Mouse (Mus musculus): ENCODE results near the gene Chic2. TPM values are rescaled to one million over a fixed set of nuclear protein-coding genes. Genes with fewer than 3 reads are reported as not detected.

Chic2 gene
- polyA plus RNA-seq, 1 experiment from 2014 or later: 29.9 TPM

GRCm38 (mm10) chr5:74975507-74975906, 69.1 kb downstream of the Chic2 start:
- WGBS (ENCODE audit: missing documents): 40% methylated on average over 7 of the region's 7 CpGs
- Histone ChIP-seq H3K4me3 (ENCODE audit: inconsistent target) (no peak overlapping the region), H3K36me3 (ENCODE audit: inconsistent target) (no peaks in the 10 kb centered on the region), H3K27ac (no peak overlapping the region), H3K79me2 (ENCODE audit: inconsistent target) (no peaks in the 10 kb centered on the region)

DNA sequence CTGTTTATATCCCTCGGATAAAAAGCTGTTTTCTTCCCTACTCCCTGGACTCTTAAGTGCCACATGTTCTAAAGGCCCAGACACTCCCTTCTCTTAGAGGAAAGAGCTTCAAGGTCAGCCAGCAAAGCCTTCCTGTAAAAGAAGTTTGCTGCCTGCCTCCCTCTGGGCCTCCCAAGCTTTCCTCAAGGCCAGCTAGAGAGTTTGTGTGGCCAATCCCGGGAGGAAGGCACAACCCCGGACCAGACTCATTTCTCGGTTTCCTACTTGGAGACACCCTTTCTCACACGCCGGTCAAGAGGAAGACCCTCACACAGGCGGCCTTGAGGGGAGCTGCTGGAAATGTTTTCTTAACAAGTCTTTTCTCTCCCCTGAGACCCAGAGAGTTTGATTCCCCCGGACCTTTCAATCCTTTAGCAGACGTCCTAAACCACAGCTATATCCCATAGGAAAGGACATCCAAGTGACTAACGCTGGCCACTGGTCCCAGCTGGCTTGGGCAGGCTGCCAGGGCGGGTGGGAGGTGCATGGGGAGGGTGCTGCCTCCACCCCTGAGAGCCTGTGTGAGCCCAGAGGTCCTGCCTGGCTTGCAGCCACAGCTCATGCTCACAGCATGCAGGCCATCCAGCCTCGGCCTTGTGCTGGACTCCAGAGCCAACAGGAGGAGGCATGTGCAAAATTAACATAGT, 69.7 kb downstream of the Chic2 start:
- H3K36me3 ChIP-seq (ENCODE audit: inconsistent target): no peaks in the 10 kb centered on the region
- no peak overlapping the region for H3K27ac ChIP-seq
- no peaks in the 10 kb centered on the region for H3K79me2 ChIP-seq (ENCODE audit: inconsistent target)
- no peak overlapping the region for H3K4me3 ChIP-seq (ENCODE audit: inconsistent target)
- 89% methylated on average over 12 of the region's 12 CpGs for WGBS (ENCODE audit: missing documents)

- WGBS (ENCODE audit: missing documents): 92% methylated on average over 20 of the region's 22 CpGs
- Histone ChIP-seq H3K36me3 (ENCODE audit: inconsistent target) (no peaks in the 10 kb centered on the region), H3K4me3 (ENCODE audit: inconsistent target) (no peak overlapping the region), H3K79me2 (ENCODE audit: inconsistent target) (no peaks in the 10 kb centered on the region), H3K27ac (no peak overlapping the region)
These were observed 70.5 kb downstream of the Chic2 start for GRCm38 (mm10) chr5:74974061-74974581.

GRCm38 (mm10) chr5:74971418-74971817, 73.2 kb downstream of the Chic2 start:
- Histone ChIP-seq H3K4me3 (ENCODE audit: inconsistent target) (no peak overlapping the region), H3K27ac (no peak overlapping the region), H3K36me3 (ENCODE audit: inconsistent target) (no peaks in the 10 kb centered on the region), H3K79me2 (ENCODE audit: inconsistent target) (no peaks in the 10 kb centered on the region)
- 91% methylated on average over 7 of the region's 7 CpGs for WGBS (ENCODE audit: missing documents)

DNA sequence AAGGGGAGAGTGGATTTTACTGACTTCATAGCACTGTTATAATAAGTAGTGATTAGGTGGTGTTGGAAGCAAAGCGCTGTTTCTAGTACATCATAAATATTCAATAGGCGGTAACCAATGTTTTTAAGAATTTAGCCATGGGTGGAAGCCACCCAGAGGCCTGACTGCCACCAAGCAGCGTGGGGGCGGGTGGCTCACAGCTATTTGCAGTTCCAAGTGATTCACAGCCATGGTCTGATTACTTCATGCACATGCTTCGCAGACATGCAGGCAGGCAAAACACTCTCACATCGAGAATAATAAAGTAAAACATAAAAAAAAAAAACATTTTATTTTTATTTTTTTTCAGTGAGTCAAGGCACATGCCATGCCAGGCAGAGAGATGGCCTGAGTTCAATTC, 75.2 kb downstream of the Chic2 start:
- Histone ChIP-seq H3K4me3 (ENCODE audit: inconsistent target) (no peak overlapping the region), H3K36me3 (ENCODE audit: inconsistent target) (no peaks in the 10 kb centered on the region), H3K79me2 (ENCODE audit: inconsistent target) (no peaks in the 10 kb centered on the region), H3K27ac (no peak overlapping the region)
- 92% methylated on average over 4 of the region's 6 CpGs for WGBS (ENCODE audit: missing documents)

- H3K27ac ChIP-seq: no peak overlapping the region
- no peaks in the 10 kb centered on the region for H3K79me2 ChIP-seq (ENCODE audit: inconsistent target)
- H3K36me3 ChIP-seq (ENCODE audit: inconsistent target): no peaks in the 10 kb centered on the region
- 94% methylated on average over 3 of the region's 3 CpGs for WGBS (ENCODE audit: missing documents)
- H3K4me3 ChIP-seq (ENCODE audit: inconsistent target): no peak overlapping the region
These were observed 76.7 kb downstream of the Chic2 start for GRCm38 (mm10) chr5:74967882-74968281.

DNA sequence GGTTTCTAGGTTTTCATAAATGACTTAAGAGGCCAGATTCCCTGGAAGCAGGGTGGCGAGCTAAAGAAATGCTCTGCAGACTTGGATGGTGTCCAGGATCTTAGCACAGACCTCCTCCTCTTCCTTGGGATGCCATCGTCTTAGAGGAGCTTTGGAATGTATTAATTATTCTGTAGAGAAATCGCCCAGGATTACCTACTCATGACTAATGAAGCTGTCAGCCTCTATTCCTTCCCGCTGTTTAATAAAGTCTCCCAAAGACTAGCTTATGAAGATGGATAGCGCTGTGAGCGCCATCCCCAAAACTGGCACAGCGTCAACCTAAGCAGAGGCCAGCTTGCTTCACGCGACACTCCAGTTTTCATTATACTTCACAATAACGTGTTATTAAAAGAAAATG, 77.7 kb downstream of the Chic2 start:
- H3K4me3 ChIP-seq (ENCODE audit: inconsistent target): no peak overlapping the region
- H3K79me2 ChIP-seq (ENCODE audit: inconsistent target): no peaks in the 10 kb centered on the region
- no peaks in the 10 kb centered on the region for H3K36me3 ChIP-seq (ENCODE audit: inconsistent target)
- H3K27ac ChIP-seq: no peak overlapping the region
- 97% methylated on average over 10 of the region's 10 CpGs for WGBS (ENCODE audit: missing documents)

GRCm38 (mm10) chr5:74962771-74963170, 81.8 kb downstream of the Chic2 start:
- H3K4me3 ChIP-seq (ENCODE audit: inconsistent target): no peak overlapping the region
- no peaks in the 10 kb centered on the region for H3K79me2 ChIP-seq (ENCODE audit: inconsistent target)
- H3K36me3 ChIP-seq (ENCODE audit: inconsistent target): no peaks in the 10 kb centered on the region
- 89% methylated on average over 5 of the region's 5 CpGs for WGBS (ENCODE audit: missing documents)
- no peak overlapping the region for H3K27ac ChIP-seq

DNA sequence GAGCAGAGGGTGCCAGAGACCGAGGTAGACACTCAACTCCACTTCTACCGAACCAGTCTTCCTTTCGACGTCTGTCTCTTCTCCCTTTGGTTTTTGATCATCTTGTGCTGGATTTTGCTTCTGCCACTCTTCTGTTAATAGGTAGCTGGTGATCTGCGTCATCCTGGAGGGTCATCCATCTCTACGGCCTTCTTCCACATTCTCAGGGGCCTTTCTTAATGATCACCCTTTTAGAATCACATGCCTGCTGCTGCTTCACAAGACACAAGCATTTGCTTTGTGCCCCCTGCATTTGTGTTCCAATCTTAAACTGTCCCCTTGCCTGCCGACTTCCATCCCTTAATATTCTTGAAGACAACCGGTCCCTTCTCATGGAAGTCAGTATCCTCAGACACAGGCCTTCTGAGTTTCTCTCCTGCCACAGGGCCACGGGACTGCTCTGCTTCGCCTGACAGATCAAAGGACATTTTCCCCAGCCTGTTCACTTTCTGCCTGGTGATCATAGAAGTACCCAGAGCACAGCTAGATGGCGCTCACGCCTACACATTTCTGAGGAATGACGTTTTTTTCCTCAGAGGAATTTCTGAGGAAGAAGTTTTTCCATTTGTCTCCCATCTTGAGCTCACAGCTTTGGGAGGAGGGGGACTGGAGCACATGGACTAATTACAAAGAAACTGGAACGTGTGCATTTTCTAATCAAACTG, 83.6 kb downstream of the Chic2 start:
- H3K79me2 ChIP-seq (ENCODE audit: inconsistent target): no peaks in the 10 kb centered on the region
- WGBS (ENCODE audit: missing documents): 43% methylated on average over 14 of the region's 14 CpGs
- H3K27ac ChIP-seq: no peak overlapping the region
- no peaks in the 10 kb centered on the region for H3K36me3 ChIP-seq (ENCODE audit: inconsistent target)
- H3K4me3 ChIP-seq (ENCODE audit: inconsistent target): no peak overlapping the region

GRCm38 (mm10) chr5:74960306-74960705, 84.3 kb downstream of the Chic2 start:
- 71% methylated on average over 9 of the region's 9 CpGs for WGBS (ENCODE audit: missing documents)

DNA sequence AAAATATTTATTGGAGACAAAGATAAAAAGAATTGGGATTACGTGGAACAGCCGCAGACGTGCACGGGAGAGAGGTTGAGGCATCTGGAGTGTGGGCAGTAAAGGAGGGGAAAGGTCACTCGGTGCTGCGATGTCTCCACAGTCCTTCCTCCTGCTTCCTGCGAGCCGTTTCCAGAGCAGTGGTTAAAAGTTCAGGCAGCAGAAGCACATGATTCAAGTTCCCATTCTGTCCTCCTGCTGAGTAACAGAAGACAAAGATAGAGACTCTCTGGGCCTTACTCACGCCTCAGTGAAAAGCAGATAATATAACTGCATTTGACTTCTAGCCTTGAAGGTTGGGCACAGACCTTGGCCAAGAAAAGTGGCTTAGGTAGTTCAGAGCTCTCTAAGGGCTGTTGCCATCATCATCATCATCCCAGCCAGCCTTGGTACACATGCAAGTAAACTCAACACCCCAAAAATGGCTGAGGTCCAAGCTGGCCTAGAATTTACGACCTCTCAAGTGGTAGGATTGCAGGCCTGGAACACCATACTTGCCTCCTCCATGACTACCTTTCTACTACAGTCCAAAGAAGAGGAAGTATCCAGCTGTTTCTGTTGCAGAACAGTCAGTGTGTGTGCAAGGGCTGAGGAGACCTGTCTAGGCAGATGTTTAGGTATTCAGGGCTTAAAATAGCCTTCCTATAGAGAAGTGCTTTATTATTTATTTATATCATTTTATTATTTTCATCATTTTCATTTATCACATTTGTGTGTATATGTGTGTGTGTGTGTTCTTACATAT, 87.1 kb downstream of the Chic2 start:
- 29% methylated on average over 10 of the region's 10 CpGs for WGBS (ENCODE audit: missing documents)

More at GRCm38 (mm10) chr5:74960306-74960705, 84.3 kb downstream of the Chic2 start:
- H3K4me3 ChIP-seq (ENCODE audit: inconsistent target): no peak overlapping the region
- no peaks in the 10 kb centered on the region for H3K79me2 ChIP-seq (ENCODE audit: inconsistent target)
- H3K36me3 ChIP-seq (ENCODE audit: inconsistent target): no peaks in the 10 kb centered on the region
- H3K27ac ChIP-seq: no peak overlapping the region

GRCm38 (mm10) chr5:74956335-74956734, 88.2 kb downstream of the Chic2 start:
- no peaks in the 10 kb centered on the region for H3K79me2 ChIP-seq (ENCODE audit: inconsistent target)

More for the DNA sequence above, 87.1 kb downstream of the Chic2 start:
- no peaks in the 10 kb centered on the region for H3K36me3 ChIP-seq (ENCODE audit: inconsistent target)
- peak overlapping the region; percentile 38 for H3K27ac ChIP-seq
- no peaks in the 10 kb centered on the region for H3K79me2 ChIP-seq (ENCODE audit: inconsistent target)
- H3K4me3 ChIP-seq (ENCODE audit: inconsistent target): no peak overlapping the region

GRCm38 (mm10) chr5:74955565-74955964, 89.0 kb downstream of the Chic2 start:
- Histone ChIP-seq H3K4me3 (ENCODE audit: inconsistent target) (no peak overlapping the region), H3K79me2 (ENCODE audit: inconsistent target) (no peaks in the 10 kb centered on the region), H3K27ac (no peak overlapping the region), H3K36me3 (ENCODE audit: inconsistent target) (no peaks in the 10 kb centered on the region)
- WGBS (ENCODE audit: missing documents): 100% methylated on average over 1 of the region's 1 CpGs

More at GRCm38 (mm10) chr5:74956335-74956734, 88.2 kb downstream of the Chic2 start:
- Histone ChIP-seq H3K36me3 (ENCODE audit: inconsistent target) (no peaks in the 10 kb centered on the region), H3K27ac (no peak overlapping the region), H3K4me3 (ENCODE audit: inconsistent target) (no peak overlapping the region)
- WGBS (ENCODE audit: missing documents): 63% methylated on average over 5 of the region's 9 CpGs

DNA sequence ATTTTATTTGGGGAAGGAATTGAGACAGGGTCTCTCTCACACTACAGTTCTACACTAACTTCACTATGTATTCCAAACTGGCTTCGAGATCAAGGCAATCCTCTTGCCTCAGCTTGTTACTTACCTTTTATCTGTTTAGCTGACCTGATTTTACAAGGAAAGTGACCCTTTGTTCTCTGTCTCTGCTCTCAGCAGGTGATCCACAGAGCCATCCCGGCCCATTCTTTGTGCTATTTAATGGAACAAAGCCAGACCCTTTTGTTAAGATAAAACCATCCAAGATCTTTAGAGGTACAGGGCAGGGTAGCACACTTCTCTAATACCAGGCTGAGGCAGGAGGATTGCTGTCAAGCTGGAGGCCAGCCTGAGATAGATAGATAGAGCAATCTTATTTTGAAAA, 91.6 kb downstream of the Chic2 start:
- H3K79me2 ChIP-seq (ENCODE audit: inconsistent target): no peaks in the 10 kb centered on the region
- WGBS (ENCODE audit: missing documents): 70% methylated on average over 2 of the region's 2 CpGs
- no peak overlapping the region for H3K27ac ChIP-seq
- no peak overlapping the region for H3K4me3 ChIP-seq (ENCODE audit: inconsistent target)
- no peaks in the 10 kb centered on the region for H3K36me3 ChIP-seq (ENCODE audit: inconsistent target)

- Histone ChIP-seq H3K4me3 (ENCODE audit: inconsistent target) (no peak overlapping the region), H3K36me3 (ENCODE audit: inconsistent target) (no peaks in the 10 kb centered on the region), H3K27ac (no peak overlapping the region), H3K79me2 (ENCODE audit: inconsistent target) (no peaks in the 10 kb centered on the region)
- WGBS (ENCODE audit: missing documents): 38% methylated on average over 5 of the region's 5 CpGs
These were observed 93.2 kb downstream of the Chic2 start for GRCm38 (mm10) chr5:74951375-74951774.
